Mouse (Mus musculus): ENCODE measurements around the gene Afap1. TPM values are rescaled to one million over a fixed set of nuclear protein-coding genes. Genes with fewer than 3 reads are reported as not detected.

The Afap1 gene
- polyA plus RNA-seq, 1 experiment from 2014 or later: 1.2 TPM

DNA sequence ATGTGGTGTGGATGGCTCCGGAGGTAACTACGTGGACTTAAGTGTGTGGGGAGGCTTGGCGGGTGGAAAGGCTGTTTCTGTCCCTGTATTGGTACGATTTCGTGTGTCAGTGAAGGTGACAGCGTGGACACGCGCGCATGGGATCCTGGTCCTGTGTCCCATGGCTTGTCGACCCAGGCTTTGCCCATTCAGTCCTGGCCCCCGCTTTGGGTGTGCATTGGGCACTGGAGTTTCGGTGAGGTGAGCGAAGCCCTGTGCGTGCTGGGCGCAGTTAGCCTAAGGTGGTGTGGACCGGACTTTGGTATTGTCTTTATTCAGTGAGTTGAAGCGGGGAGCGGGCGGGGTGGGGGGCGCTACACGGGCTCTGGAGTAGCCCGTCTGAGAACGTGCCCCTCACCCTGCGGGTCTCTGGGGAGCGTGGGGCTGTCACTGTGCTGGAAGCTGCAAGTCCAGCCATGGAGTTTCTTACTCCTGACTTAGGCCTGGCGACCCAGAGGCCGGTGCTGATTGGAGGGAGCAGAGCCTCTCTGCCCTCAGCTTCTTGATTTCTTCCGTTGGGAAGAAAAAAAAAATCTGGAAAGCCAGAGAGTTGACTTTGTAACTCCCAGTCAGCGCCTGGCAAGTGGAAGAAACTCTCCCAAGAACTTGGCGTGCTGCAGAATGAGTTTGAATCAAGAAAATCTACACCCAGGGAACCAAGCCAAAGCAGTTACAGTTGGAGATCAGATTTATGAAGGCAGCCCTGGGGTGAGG is 1.4 kb downstream of the Afap1 start:
- ATAC-seq: no peak
- DNase-seq: no peak
- TF ChIP-seq EP300 (IDR thresholded peaks at IDR 0.05; ENCODE audit: low read depth): no peak
- no peak for TF ChIP-seq CTCF (IDR thresholded peaks at IDR 0.05; ENCODE audit: low read depth)
- Histone ChIP-seq H3K9ac (replicated peaks) (peak overlapping the region; percentile 69), H3K27ac (ENCODE audit: low read depth) (no peak overlapping the region), H3K36me3 (replicated peaks; ENCODE audit: insufficient read depth, low read length) (no peaks in the 10 kb centered on the region), H3K4me3 (ENCODE audit: low read depth, low read length) (peak overlapping the region; percentile 55), H3K4me1 (ENCODE audit: insufficient read depth) (peaks cover 7% of the 10 kb centered on the region), H3K27me3 (ENCODE audit: insufficient read depth, low read length) (peaks cover 15% of the 10 kb centered on the region), H3K9me3 (ENCODE audit: low read length) (no peaks in the 10 kb centered on the region), H3K4me2 (ENCODE audit: low read depth, low read length) (peak overlapping the region; percentile 79)
- WGBS (ENCODE audit: insufficient replicate concordance): 25% methylated on average over 30 of the region's 30 CpGs

DNA sequence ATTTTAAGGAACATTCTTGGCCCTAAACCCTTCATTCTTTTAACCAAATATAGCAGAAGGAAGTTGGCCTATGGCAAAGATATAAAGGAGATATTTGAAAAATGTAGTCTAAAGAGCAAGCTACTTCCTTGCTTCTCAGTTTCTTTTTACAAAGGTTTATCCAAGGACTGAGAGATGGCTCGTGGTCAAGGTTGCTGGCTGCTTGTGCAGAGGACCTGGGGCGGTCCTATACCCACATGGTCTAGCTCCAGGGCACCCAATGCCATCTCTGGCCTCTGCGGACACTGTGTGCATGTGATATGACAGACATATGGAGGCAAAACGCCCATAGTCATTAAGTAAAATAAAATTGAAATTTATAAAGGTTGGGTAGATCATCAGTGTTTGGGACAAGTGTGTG is 2.8 kb downstream of the Afap1 start:
- H3K9ac ChIP-seq (replicated peaks): no peak overlapping the region
- no peak overlapping the region for H3K4me2 ChIP-seq (ENCODE audit: low read depth, low read length)
- WGBS (ENCODE audit: insufficient replicate concordance): 66% methylated on average over 4 of the region's 4 CpGs
- DNase-seq (no peak), ATAC-seq (no peak)
- H3K36me3 ChIP-seq (replicated peaks; ENCODE audit: insufficient read depth, low read length): no peaks in the 10 kb centered on the region
- no peak overlapping the region for H3K4me3 ChIP-seq (ENCODE audit: low read depth, low read length)
- H3K9me3 ChIP-seq (ENCODE audit: low read length): no peaks in the 10 kb centered on the region
- TF ChIP-seq CTCF (IDR thresholded peaks at IDR 0.05; ENCODE audit: low read depth): no peak
- no peak for TF ChIP-seq EP300 (IDR thresholded peaks at IDR 0.05; ENCODE audit: low read depth)
- peaks cover 15% of the 10 kb centered on the region for H3K27me3 ChIP-seq (ENCODE audit: insufficient read depth, low read length)
- peaks cover 8% of the 10 kb centered on the region for H3K4me1 ChIP-seq (ENCODE audit: insufficient read depth)
- H3K27ac ChIP-seq (ENCODE audit: low read depth): no peak overlapping the region

- TF ChIP-seq EP300 (IDR thresholded peaks at IDR 0.05; ENCODE audit: low read depth) (no peak), CTCF (IDR thresholded peaks at IDR 0.05; ENCODE audit: low read depth) (no peak)
- peaks cover 15% of the 10 kb centered on the region for H3K27me3 ChIP-seq (ENCODE audit: insufficient read depth, low read length)
- H3K9ac ChIP-seq (replicated peaks): no peak overlapping the region
- no peaks in the 10 kb centered on the region for H3K9me3 ChIP-seq (ENCODE audit: low read length)
- H3K4me1 ChIP-seq (ENCODE audit: insufficient read depth): peaks cover 12% of the 10 kb centered on the region
- no peak overlapping the region for H3K4me2 ChIP-seq (ENCODE audit: low read depth, low read length)
- WGBS (ENCODE audit: insufficient replicate concordance): 85% methylated on average over 4 of the region's 4 CpGs
- no peak overlapping the region for H3K4me3 ChIP-seq (ENCODE audit: low read depth, low read length)
- no peaks in the 10 kb centered on the region for H3K36me3 ChIP-seq (replicated peaks; ENCODE audit: insufficient read depth, low read length)
- ATAC-seq (no peak), DNase-seq (no peak)
- H3K27ac ChIP-seq (ENCODE audit: low read depth): no peak overlapping the region
Measured at GRCm38 (mm10) chr5:35896556-35896955, 3.4 kb downstream of the Afap1 start.

GRCm38 (mm10) chr5:35897147-35897546 is 4.0 kb downstream of the Afap1 start:
- ATAC-seq (no peak), DNase-seq (no peak)
- Histone ChIP-seq H3K36me3 (replicated peaks; ENCODE audit: insufficient read depth, low read length) (no peaks in the 10 kb centered on the region), H3K4me1 (ENCODE audit: insufficient read depth) (peaks cover 12% of the 10 kb centered on the region), H3K9me3 (ENCODE audit: low read length) (no peaks in the 10 kb centered on the region), H3K4me2 (ENCODE audit: low read depth, low read length) (no peak overlapping the region), H3K4me3 (ENCODE audit: low read depth, low read length) (no peak overlapping the region), H3K27ac (ENCODE audit: low read depth) (no peak overlapping the region), H3K27me3 (ENCODE audit: insufficient read depth, low read length) (peaks cover 15% of the 10 kb centered on the region), H3K9ac (replicated peaks) (no peak overlapping the region)
- no peak for TF ChIP-seq EP300 (IDR thresholded peaks at IDR 0.05; ENCODE audit: low read depth)
- no peak for TF ChIP-seq CTCF (IDR thresholded peaks at IDR 0.05; ENCODE audit: low read depth)
- WGBS (ENCODE audit: insufficient replicate concordance): 77% methylated on average over 4 of the region's 4 CpGs

GRCm38 (mm10) chr5:35898114-35898513 is 5.0 kb downstream of the Afap1 start:
- H3K27ac ChIP-seq (ENCODE audit: low read depth): no peak overlapping the region
- peaks cover 12% of the 10 kb centered on the region for H3K4me1 ChIP-seq (ENCODE audit: insufficient read depth)
- ATAC-seq: no peak
- TF ChIP-seq EP300 (IDR thresholded peaks at IDR 0.05; ENCODE audit: low read depth): no peak
- TF ChIP-seq CTCF (IDR thresholded peaks at IDR 0.05; ENCODE audit: low read depth): no peak
- peaks cover 11% of the 10 kb centered on the region for H3K27me3 ChIP-seq (ENCODE audit: insufficient read depth, low read length)
- no peaks in the 10 kb centered on the region for H3K36me3 ChIP-seq (replicated peaks; ENCODE audit: insufficient read depth, low read length)
- WGBS (ENCODE audit: insufficient replicate concordance): 48% methylated on average over 4 of the region's 4 CpGs
- H3K9ac ChIP-seq (replicated peaks): no peak overlapping the region
- no peak overlapping the region for H3K4me2 ChIP-seq (ENCODE audit: low read depth, low read length)
- H3K9me3 ChIP-seq (ENCODE audit: low read length): no peaks in the 10 kb centered on the region
- no peak for DNase-seq
- no peak overlapping the region for H3K4me3 ChIP-seq (ENCODE audit: low read depth, low read length)

GRCm38 (mm10) chr5:35898994-35899393 is 5.9 kb downstream of the Afap1 start:
- Histone ChIP-seq H3K4me1 (ENCODE audit: insufficient read depth) (peaks cover 6% of the 10 kb centered on the region), H3K4me3 (ENCODE audit: low read depth, low read length) (no peak overlapping the region), H3K36me3 (replicated peaks; ENCODE audit: insufficient read depth, low read length) (no peaks in the 10 kb centered on the region), H3K27me3 (ENCODE audit: insufficient read depth, low read length) (peaks cover 8% of the 10 kb centered on the region), H3K27ac (ENCODE audit: low read depth) (no peak overlapping the region), H3K9ac (replicated peaks) (no peak overlapping the region), H3K4me2 (ENCODE audit: low read depth, low read length) (no peak overlapping the region), H3K9me3 (ENCODE audit: low read length) (no peaks in the 10 kb centered on the region)
- ATAC-seq (no peak), DNase-seq (no peak)
- TF ChIP-seq EP300 (IDR thresholded peaks at IDR 0.05; ENCODE audit: low read depth) (no peak), CTCF (IDR thresholded peaks at IDR 0.05; ENCODE audit: low read depth) (no peak)
- WGBS (ENCODE audit: insufficient replicate concordance): 61% methylated on average over 3 of the region's 3 CpGs

All from liver, postnatal 0 days (tissue).